Mouse (Mus musculus) 416B (cell line): ENCODE data around the gene Tmc4.
"Not testable (repeated sequence)": the region's sequence is repeated elsewhere in the genome, so short reads cannot be mapped to it uniquely, and the experiment has no call there.

Source experiments
- DNase-seq: peaks from one replicate; pipeline ENCODE4 v3.0.0; 2011; ENCODE audit warnings: low read depth

The Tmc4 gene

DNA sequence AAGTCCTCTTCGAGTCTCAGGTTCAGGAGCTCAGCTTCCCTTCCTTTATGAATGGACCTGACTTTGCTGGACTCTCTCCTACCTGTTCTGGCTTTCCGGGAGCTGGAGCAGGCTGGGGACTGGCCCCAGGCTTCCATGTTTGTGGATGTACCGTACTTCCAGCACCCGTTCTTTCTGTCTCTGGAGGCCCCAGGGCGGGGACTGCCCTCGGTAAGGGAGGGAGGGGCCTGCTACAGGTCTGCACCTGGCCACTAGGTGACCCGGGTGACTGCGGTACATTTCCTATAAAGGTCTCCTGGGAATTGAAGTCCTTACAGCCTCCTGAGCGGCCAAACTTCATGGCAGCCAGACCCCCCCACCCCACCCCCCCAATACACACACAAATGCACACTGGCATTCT, at the start of gene Tmc4:
Gene Tmc4, minus strand, starts transcription at position 212 of the 400 bp plus-strand sequence.
- no peak for DNase-seq

DNA sequence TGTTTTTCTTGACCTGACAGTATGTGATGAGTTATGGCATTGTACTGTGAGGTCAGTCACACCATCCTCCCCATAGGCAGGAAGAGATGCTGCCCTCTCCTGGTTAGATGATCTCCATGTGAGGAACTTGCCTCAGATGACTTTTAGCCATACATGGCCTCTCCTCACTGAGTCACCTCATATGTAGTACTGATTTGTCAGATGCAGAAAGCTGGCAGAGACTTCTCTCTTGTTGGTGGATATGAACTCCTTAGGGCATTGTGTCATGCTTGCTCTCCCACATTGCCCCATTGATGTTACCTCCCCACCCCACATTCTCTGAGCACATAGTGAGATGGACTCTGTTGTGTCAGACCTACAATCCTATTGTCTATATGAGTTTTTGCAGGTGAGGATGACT, 48.1 kb upstream of the Tmc4 start:
- DNase-seq: not testable (repeated sequence)

DNA sequence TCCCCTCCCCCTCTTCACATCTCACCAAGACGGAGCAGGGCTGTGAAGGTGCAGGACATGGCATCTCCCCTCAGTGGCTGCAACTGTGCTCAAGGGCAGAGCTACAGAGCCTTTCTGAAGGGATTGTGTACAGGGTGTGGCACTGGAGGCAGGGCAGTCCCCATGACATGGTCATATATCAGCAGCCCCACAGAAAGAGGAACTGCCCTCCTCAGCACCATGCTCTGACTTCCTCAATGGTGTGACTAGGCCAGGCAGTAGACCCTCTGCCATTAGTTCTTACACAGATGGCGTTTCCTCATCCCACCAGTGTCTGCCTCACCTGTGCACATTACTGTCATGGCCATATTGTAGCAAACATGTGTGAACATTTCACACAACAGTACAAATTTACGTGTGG, 42.9 kb upstream of the Tmc4 start, which contains the start of gene Pirb:
Gene Pirb, minus strand, starts transcription at position 124 of the 400 bp plus-strand sequence.
- not testable (repeated sequence) for DNase-seq

DNA sequence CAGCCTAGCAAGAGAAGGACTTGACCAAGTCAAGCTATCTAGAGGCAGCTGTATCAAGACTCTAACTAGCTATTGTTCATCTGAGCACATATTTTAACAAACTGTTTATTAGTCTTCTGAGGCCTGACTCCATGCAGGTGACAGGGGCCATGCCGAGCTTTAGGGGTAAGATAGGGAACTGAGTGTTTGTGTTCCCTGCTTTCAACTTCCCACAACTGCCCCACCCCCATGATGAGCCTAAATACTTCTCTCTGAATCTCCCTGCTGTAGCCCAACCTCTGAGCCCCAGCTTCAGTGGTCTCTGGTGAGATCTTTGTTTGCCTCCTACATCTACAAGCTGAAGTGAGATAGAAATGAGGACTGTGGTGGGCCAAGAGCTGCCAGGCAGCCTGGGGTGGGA, 37.9 kb upstream of the Tmc4 start:
- no peak for DNase-seq

DNA sequence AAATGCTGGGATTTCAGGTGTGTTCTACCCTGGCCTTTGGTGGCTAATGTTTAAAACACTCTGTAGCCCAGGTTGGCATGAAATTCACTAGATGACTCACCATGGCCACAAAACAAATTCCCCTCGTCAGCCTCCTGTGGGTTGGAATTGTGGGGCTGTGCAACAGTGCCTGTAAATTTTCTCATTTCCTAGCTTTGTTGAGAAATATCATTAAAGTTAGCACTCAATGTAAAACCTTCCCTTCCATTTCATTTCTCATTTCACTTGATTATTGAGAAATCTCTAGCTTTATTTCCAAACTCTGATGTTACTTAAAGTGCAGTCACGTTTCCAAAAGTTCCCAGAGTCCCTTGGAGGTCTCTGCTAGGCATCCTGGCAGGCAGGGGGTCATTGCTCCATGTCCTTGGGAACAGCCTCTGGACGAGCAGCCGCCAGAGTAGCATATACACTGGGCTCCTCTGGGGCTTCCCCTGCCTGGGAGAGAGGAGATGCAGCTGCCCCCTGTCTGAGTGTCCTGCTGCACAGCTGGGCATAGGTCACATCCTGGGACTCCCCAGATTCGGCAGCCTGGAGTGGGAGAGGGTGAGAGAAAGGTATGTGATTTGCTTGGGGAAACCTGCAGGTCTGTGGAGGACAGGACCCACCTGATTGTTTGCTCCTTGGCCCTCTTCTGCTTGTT, 35.0 kb upstream of the Tmc4 start:
- peak; percentile 41 for DNase-seq

DNA sequence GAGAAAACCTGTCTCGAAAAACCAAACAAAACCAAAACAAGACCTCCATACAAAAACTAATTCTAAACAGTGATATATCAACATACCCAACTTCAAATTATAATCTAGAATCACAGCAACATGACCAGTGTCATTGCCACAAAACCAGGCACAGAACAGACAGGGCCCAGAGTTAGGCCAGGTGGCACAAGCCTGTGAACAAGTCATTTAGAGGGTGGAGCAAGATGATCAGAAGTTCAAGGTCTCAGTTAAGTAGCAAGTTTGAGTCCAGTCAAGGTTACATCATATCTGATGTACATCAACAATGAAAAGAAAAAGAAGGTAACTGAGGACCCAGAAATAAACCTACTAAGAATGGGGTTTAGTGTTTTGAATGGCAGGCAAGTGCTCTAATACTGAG, 31.6 kb upstream of the Tmc4 start:
- DNase-seq: peak; percentile 61

DNA sequence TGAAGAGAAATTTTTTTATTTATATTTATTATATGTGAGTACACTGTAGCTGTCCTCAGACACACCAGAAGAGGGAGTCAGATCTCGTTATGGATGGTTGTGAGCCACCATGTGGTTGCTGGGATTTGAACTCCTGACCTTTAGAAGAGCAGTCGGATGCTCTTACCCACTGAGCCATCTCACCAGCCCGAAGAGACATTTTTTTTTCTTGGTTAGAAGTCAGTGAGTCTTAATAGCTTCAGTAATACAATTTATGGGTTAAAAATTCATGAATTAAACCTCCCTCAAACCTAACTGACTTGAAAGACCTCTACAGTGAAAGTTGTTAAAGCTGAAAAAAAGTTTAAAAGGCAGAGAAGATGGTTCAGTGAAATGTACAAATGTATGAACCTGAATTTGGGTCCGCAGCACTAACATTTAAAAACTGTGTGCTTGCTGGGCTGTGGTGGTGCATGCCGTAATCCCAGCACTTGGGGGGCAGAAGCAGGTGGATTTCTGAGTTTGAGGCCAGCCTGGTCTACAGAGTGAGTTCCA, 31.2 kb upstream of the Tmc4 start:
- peak; percentile 55 for DNase-seq

DNA sequence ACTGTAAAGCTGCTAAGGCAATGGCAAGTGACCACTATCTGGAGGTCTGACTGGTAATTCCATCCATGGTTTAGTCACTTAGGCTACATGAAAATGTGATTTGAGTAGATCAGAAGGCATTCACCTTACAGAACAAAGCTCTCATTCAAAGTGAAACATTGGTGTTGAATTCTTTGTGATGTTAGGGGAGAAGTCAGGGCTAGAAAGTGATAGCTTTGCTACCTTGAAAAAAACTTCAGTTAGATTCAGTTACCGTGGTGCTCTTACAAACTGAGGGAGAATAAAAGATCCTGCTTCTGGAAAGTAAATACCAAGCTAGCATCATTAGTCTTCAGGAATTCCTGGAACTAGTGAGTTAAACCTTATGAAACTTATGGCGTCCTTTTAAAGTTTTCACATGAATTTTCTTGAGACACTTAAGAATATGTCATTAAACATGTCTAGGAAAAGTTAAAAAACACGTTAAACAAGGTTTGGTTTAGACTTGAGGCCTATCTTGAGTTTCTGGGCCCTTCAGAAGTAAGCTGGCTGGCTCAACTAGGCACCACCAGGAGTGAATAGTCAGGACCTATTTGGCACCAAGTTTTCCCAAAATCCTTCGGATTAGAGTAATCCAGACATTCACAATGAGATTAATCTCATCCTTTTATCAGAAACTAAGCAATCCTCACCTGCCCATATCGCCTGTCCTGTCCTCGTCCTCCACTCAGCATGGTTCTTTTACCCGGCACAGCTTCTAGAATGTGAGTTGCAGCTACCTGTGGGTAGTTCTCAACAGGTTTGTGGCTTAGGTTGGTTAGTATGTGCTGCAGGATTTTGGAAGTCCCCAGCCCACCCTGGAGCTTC, 30.4 kb upstream of the Tmc4 start:
- DNase-seq: peak; percentile 58

DNA sequence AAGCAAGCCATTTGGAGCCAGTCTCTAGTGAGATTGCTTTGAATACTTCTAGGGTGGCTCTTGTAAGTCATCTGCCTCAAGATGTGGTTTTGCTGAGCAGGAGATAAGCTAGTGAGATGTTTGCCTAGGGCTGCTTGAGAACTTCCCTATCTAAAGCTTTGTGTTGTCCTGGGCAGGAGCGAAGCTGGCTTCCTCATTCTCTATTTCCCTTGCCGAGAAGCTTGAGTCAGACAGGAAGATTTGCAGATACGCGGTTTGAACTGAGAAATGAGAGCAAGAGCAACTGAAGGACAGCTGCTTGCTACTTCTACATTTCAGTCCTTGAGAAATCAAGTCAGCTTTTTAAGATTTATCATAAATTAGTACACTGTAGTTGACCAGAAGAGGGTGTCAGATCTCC, 29.7 kb upstream of the Tmc4 start:
- peak; percentile 97 for DNase-seq

DNA sequence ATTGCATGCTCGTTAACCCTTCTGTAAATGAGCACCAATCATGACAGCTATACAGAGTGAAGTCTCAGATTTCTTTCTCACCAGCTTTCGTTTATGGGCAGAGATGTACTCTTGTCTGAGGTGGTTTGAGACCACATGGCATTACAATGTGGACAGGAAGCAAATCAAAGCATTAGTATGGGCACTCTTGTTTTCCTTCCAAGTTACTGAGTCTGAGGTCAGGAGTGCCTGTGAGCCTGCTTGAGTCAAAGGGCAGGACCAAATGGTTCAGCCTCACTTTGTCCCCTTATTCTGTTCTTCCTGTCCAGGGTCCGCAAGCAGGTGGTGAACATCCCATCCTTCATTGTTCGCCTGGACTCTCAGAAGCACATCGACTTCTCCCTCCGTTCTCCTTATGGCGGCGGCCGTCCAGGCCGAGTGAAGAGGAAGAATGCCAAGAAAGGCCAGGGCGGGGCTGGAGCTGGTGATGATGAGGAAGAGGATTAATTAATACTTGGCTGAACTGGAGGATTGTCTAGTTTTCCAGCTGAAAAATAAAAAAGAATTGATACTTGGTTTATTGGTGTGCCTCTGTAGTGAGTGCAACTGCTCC, 29.1 kb upstream of the Tmc4 start:
- DNase-seq: peak; percentile 47

DNA sequence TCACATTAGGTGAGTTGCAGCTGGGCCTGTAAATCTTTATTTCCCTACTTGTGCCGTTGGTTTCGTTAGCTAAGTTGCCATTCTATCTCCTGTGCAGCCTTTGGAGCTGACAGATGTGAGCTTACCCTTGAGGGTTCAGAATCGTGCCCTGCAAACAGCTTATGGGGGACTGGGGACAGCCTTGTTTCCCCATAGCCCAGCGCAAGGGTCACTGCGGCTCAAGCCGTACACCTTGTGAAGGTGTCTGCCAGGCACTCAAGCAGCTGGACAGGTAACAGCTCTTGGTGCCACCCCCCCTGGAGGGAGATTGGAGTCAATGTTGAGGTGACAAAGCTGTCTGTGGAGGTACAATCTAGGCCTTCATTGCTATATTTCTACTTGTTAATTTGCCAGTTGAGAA, 28.6 kb upstream of the Tmc4 start:
- DNase-seq: no peak

DNA sequence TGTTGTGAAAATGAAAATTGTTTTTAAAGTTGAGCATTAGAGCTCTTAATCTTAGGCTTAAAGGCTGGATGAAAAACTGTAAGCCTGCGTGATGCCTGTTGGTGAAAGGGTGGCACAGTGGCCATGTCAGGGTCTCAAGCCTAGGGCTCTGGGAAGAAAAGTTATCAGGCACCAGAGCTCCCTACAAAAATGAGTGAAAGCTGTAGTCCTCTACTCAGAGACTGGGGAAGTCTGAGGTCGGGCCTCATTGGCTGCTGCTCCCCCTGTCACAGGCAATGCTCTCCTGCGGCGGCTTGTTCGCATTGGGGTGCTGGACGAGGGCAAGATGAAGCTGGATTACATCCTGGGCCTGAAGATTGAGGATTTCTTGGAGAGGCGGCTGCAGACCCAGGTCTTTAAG, 28.1 kb upstream of the Tmc4 start:
- peak; percentile 36 for DNase-seq

DNA sequence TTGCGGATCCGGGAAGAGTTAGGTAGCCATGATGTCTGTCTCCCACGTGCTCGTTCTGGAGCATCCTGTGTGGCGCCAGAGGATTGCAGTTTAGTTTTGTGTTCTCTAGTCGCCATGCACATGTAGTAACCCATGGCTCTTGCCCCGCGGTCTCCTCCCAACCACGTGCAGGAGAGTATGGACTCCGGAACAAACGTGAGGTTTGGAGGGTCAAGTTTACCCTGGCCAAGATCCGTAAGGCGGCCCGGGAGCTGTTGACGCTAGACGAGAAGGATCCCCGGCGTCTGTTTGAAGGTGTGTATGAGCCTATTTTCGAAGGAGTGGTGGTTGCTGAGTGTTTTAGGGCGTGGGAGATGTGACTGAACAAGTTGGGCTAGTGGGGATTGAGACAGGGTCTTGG, 27.1 kb upstream of the Tmc4 start:
- DNase-seq: no peak

DNA sequence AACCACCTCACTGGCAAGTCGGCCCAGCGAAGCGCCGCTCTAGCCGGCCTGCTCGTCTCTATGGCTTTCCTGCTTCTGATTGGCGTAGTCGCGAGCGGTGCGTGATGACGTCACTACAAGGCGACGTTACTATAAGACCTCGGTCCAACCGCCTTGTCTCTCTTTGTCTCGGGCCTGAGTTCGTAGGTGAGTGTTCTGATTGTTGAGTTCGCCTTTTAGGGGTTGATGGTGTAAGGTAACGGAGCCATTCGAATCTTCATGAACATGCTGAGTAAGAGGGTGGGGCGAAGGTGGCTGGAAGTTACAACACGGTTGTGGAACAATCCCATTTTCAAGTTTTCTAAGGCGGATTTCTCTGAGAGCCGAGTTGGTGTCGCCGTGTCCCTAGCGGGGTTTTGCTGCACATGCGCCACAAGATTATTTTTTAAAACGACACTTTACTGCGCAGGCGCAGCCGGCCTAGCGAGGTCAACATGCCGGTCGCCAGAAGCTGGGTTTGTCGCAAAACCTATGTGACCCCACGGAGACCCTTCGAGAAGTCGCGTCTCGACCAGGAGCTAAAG, 26.6 kb upstream of the Tmc4 start, which contains the start of gene Rps9:
Gene Rps9, plus strand, starts transcription at position 115 of the 563 bp plus-strand sequence.
- peak; percentile 98 for DNase-seq

DNA sequence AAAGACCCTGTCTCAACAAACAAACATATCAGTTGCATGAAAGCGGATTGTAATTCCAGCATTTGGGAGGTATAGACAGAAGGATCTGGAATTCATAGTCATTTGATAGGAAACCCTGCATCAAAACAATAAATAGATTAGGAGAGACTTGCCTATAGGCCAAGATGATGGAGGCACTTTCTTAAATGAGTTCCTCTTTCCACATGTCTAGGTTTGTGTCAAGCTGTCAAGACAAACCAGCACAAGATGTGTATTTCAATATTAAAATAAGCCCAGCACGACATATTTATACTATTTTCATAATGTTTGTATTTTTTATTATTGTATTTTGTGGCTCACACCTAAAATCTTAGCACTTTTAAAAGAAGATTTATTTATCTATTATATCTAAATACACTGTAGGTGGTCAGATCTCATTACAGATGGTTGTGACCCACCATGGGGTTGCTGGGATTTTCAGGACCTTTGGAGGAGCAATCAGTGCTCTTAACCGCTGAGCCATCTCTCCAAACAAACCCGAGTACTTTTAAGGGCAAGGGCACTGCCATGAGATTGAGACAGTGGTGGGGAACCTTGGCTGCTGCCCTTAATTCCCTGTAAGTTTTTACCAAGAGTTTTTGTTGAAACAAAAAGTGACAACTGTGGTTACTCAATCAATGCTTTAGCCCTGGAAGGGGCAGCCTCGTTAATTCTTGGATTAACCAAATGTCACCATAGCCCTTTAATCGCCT, 26.0 kb upstream of the Tmc4 start:
- DNase-seq: peak; percentile 55

DNA sequence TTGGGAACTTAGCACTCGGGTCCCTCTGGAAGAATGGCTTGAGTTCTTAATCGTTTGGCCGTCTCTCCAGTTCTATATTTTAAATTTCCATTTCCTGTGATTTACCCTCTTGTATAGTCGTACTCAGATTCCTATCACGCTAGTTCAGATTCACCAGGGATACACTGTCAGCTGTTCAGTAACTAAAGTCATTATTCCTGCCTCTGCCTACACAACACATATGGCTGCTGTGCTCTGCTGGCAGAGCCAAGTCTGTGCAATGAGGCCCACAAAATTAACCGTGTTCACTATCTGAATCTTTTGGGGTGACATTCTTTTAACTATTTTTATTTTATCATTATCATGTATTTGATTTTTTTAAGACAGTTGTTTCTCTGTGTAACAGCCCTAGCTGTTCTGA, 21.1 kb upstream of the Tmc4 start:
- no peak for DNase-seq

DNA sequence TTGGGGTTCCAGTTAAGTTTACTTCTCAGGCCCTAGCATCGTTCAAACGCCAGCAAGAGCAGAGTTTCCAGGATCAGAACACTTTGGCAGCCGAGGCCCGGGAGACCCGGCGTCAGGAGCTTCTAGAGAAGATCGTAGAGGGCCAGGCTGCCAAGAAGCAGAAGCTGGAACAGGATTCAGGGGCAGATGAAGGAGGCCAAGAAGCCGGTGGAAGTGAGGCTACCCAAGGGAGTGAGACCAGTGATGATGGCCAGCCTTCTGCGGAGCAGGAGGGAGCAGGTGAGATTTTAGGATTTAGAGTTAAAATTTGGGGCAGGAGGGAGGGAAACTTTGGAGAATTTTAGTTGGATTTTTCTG, 17.6 kb upstream of the Tmc4 start:
- not testable (repeated sequence) for DNase-seq

DNA sequence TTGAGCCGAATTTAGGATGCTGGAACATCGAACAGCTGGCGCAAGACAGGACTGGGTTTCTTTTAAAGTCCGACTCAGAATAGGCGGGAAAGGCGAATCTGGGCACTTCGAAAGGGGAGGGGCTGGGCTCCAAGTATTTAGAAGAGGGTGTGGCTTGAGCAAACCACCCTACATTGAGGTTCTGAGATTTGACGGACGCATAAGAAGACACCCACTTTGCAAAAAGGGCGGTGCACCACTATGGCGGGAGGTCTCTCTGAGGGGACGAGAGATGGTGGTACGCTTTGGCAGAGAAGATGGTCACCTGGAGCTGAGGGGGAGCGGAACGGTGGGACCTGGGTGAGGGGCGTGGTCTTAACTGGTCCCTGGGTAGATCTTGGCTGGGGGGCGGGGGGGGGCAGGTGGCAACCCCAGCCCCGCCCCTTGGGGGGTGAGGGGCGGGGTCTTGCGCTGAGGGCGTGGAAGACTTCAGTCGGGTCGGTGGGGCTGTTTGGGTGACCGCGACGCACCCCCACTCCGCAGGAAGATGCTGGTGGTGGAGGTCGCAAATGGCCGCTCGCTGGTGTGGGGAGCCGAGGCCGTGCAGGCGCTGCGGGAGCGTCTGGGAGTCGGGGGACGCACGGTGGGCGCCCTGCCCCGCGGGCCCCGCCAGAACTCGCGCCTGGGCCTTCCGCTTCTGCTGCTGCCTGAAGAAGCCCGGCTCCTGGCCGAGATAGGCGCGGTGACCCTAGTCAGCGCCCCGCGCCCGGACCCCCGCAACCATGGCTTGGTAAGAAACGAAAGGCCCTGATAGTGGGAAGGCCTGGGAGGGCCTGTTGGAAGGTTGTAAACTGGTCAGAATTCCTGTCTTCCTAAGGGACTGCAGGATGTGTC, 17.0 kb upstream of the Tmc4 start:
- peak; percentile 98 for DNase-seq

DNA sequence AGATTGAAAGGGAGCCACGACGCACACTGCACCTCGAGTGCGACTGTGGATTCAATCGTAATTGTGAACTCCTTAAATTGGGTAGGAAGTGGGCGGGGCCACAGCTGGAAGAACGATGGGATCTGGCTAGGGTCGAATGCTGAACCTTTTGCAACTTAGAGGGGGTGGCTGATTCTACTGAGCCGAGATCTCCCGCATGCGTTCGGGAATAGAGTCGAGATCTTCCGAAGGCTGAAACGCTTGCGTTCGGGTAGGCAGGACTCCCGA, 16.4 kb upstream of the Tmc4 start:
- DNase-seq: no peak

DNA sequence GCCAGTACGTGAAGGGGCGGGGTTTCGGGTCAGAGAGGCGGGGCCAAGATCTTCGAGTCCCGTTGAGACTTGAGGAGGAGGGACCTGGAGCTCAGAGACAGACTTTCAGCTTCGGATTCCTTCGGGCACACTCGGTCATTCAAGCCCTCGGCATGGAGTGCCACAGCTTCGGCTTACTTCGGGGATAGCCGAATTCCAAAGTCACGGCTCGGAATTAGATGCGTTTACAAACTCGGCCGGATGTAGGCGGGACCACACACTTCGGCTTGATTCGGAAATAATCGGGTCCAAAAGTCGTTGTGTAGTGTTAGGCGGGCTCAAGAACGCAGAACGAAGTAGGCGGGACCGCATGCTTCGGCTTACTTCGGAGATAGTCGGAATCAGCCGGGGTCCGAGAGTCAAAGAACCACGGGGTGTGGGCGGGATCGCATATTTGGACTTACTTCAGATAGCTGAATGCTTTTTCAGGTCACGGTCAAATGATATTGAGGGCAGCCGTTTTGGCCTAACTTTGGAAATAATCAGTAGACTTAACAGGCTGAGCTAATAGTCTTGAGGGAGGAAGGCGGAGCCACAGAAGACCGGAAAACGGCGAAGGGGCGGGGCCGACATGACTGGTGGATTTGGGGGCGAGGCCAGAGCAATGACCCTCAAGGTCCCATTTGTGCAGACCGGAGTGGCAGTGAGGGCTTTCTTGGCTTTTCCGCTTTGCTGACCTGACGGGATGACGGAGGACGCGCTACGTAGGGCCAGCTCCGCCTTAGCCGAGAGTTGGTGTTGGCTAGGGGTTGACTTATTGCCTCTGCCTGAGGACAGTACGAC, 15.8 kb upstream of the Tmc4 start, which contains the start of gene Mboat7:
Gene Mboat7, minus strand, starts transcription at position 537 of the 822 bp plus-strand sequence.
- DNase-seq: peak; percentile 99
